Comparison of ENCODE assay signal across 20 mouse cellular contexts in the genomic region with DNA sequence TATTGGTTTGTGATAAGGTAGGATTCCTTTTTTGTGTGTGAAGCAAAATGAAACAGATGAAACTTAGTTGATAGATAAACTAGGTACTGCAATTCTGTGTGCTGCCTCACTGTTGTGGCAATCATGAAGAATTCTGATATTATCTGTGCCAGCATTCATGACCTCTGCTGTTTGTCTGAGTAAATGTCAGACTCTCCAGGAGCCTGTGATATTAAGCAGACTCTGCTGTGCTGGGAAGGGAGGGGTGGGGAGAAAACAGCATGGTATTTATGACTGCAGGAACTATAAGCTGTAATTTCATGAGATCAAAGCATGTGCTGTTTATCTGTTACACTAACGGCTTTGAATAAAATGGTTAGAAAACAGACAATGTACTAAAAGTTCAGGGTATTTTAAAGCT. TPM values are rescaled to one million over a fixed set of nuclear protein-coding genes. Genes with fewer than 3 reads are reported as not detected.
DNase-seq lines count a peak whose midpoint lies in the region; ATAC-seq and TF ChIP-seq lines count a peak whose summit lies in the region.
"Had no signal": no experiment of that assay in that cellular context is flagged by ENCODE, and none has a peak within 500 bp of the region (broad histone marks: within the 10 kb centered on the region; RNA-seq: fewer than 3 reads in every experiment).

No protein-coding gene starts in this region.

- no peaks in the 10 kb centered on the region for H3K79me2 ChIP-seq in heart, adult 2 months (replicated peaks; ENCODE audit: control insufficient read depth, insufficient read depth, low read length)

- peak overlapping the region; percentile 49 for H3K27ac ChIP-seq in heart, adult 2 months
- H3K27ac ChIP-seq in heart, embryonic 10.5 days: no peak overlapping the region
- no peak overlapping the region for H3K27ac ChIP-seq in heart, embryonic 14.5 days (replicated peaks in 1 of 2; ENCODE audit: control insufficient read depth in 1 of 2, insufficient read depth in 1 of 2, low read depth in 2 of 2, low read length in 2 of 2)
- H3K27ac ChIP-seq: hindbrain, embryonic 15.5 days; limb, embryonic 13.5 days; liver, embryonic 15.5 days; stomach, embryonic 15.5 days had no signal

- no peaks in the 10 kb centered on the region for H3K4me1 ChIP-seq in heart, adult 2 months (ENCODE audit: control insufficient read depth, insufficient read depth, low read length)
- H3K4me1 ChIP-seq in heart, embryonic 10.5 days: no peaks in the 10 kb centered on the region; the same call in 1 of the 2 replicates
- peaks cover 2 to 3% of the 10 kb centered on the region in 2 experiments; a peak in 3 of 4 replicates for H3K4me1 ChIP-seq in heart, embryonic 14.5 days (ENCODE audit: control insufficient read depth in 2 of 2, insufficient read depth in 2 of 2, low read length in 2 of 2)
- H3K4me1 ChIP-seq: hindbrain, embryonic 15.5 days; limb, embryonic 13.5 days; liver, embryonic 15.5 days; stomach, embryonic 15.5 days had no signal

- TF ChIP-seq CTCF in heart, adult 2 months (IDR thresholded peaks at IDR 0.05): no peak

- 0 out of 2 replicates have a peak, but pooled peaks have one; percentile 16 for TF ChIP-seq EP300 in heart, adult 2 months (IDR thresholded peaks at IDR 0.05; ENCODE audit: insufficient read depth, low read depth, low read length)

- no peak overlapping the region for H3K9ac ChIP-seq in heart, adult 2 months (ENCODE audit: low read depth, low read length)
- H3K9ac ChIP-seq in heart, embryonic 14.5 days (ENCODE audit: low read length): no peak overlapping the region
- H3K9ac ChIP-seq: hindbrain, embryonic 15.5 days; limb, embryonic 13.5 days; liver, embryonic 15.5 days; stomach, embryonic 15.5 days had no signal

- ATAC-seq in heart, embryonic 14.5 days (ENCODE audit: insufficient number of reproducible peaks, insufficient read depth, low FRiP score, low read depth): peak; percentile 73
- ATAC-seq: forebrain, embryonic 16.5 days had no signal

- DNase-seq in heart, adult 2 months: no peak
- no peak for DNase-seq in heart, embryonic 10.5 days (ENCODE audit: low spot score)
- DNase-seq in embryo, embryonic 9.5 days (ENCODE audit: extremely low spot score): peak; percentile 14
- peak; percentile 10 for DNase-seq in yolk sac, embryonic 10.5 days (ENCODE audit: low spot score)
- no peak for DNase-seq in cerebellum, postnatal 25 days
- no peak for DNase-seq in thymus, postnatal 25 days
- DNase-seq: adrenal gland, adult 2 months; cerebellum, adult 11-12 months; kidney, adult 9 months; kidney, postnatal 36 days; layer of hippocampus, adult 9-11 months; lung, postnatal 10 days; right cerebral cortex, adult 18-20 months had no signal

- 12% methylated on average over 1 of the region's 1 CpGs for whole genome bisulfite sequencing in heart, adult 2 months
- WGBS in heart, embryonic 10.5 days: 29% methylated on average over 1 of the region's 1 CpGs
- WGBS in heart, embryonic 14.5 days: 5% methylated on average over 1 of the region's 1 CpGs

- no peak overlapping the region for H3K4me3 ChIP-seq in heart, adult 2 months
- no peak overlapping the region for H3K4me3 ChIP-seq in heart, embryonic 10.5 days
- H3K4me3 ChIP-seq in heart, embryonic 14.5 days (ENCODE audit: control insufficient read depth in 1 of 2, insufficient read depth in 1 of 2, low read depth in 1 of 2, low read length in 2 of 2): no peak overlapping the region
- H3K4me3 ChIP-seq: hindbrain, embryonic 15.5 days; limb, embryonic 13.5 days; liver, embryonic 15.5 days; stomach, embryonic 15.5 days had no signal

- intact Hi-C loops in heart, adult 2 months (cut with DNase I): no loop called here

- no peaks in the 10 kb centered on the region for H3K27me3 ChIP-seq in heart, adult 2 months (ENCODE audit: control insufficient read depth, insufficient read depth, low read length)
- H3K27me3 ChIP-seq in heart, embryonic 10.5 days (ENCODE audit: insufficient read depth, poor library complexity, severe bottlenecking): no peaks in the 10 kb centered on the region
- no peaks in the 10 kb centered on the region for H3K27me3 ChIP-seq in heart, embryonic 14.5 days (ENCODE audit: control insufficient read depth, insufficient read depth, low read length)
- H3K27me3 ChIP-seq: CH12.LX; hindbrain, embryonic 15.5 days; limb, embryonic 13.5 days; liver, embryonic 15.5 days; stomach, embryonic 15.5 days had no signal

- TF ChIP-seq POLR2A in heart, adult 2 months (IDR thresholded peaks at IDR 0.05; ENCODE audit: insufficient read depth, low read depth, low read length): no peak

- H3K9me3 ChIP-seq in heart, embryonic 10.5 days: no peaks in the 10 kb centered on the region
- no peaks in the 10 kb centered on the region for H3K9me3 ChIP-seq in heart, embryonic 14.5 days (ENCODE audit: control insufficient read depth, low read length)
- H3K9me3 ChIP-seq: hindbrain, embryonic 15.5 days; limb, embryonic 13.5 days; liver, embryonic 15.5 days; stomach, embryonic 15.5 days had no signal

- no peaks in the 10 kb centered on the region for H3K36me3 ChIP-seq in heart, adult 2 months (ENCODE audit: control insufficient read depth, insufficient read depth, low read length)
- H3K36me3 ChIP-seq in heart, embryonic 10.5 days: no peaks in the 10 kb centered on the region
- H3K36me3 ChIP-seq in heart, embryonic 14.5 days (ENCODE audit: control insufficient read depth, insufficient read depth, low read length): no peaks in the 10 kb centered on the region
- H3K36me3 ChIP-seq: hindbrain, embryonic 15.5 days; limb, embryonic 13.5 days; liver, embryonic 15.5 days; stomach, embryonic 15.5 days had no signal

- H3K4me2 ChIP-seq in heart, embryonic 14.5 days (ENCODE audit: low read length): no peak overlapping the region
- H3K4me2 ChIP-seq: hindbrain, embryonic 15.5 days; limb, embryonic 13.5 days; liver, embryonic 15.5 days; stomach, embryonic 15.5 days had no signal

RNA-seq across cellular contexts. Expression of gene Eif3m, which starts 52.4 kb away (rescaled TPM):
- total RNA-seq in heart, adult 2 months (2021): 100 to 1,000 TPM; 114 to 136 TPM
- 35.2 and 72.1 TPM in 2 replicates for polyA plus RNA-seq in heart, adult 2 months (2012; rRNA removed)
- 240 and 287 TPM in 2 replicates for polyA plus RNA-seq in heart, embryonic 10.5 days (2016; fragmentation: Nextera tagmentation; extraction: Ambion mirVana)
- polyA plus RNA-seq in heart, embryonic 14.5 days (2014; fragmentation: Nextera tagmentation; extraction: Ambion mirVana): 225 and 243 TPM in 2 replicates

Comparison
In these comparisons a context has a peak if more than half of its experiments do, and no peak if none do; other contexts are left out.
1. DNase-seq: peak in embryo, embryonic 9.5 days (single experiment) and yolk sac, embryonic 10.5 days (single experiment); none in heart, adult 2 months (0 of 2), heart, embryonic 10.5 days (single experiment), cerebellum, postnatal 25 days (0 of 2) and thymus, postnatal 25 days (single experiment).